Mouse (Mus musculus) midbrain, embryonic 12.5 days (tissue): Measurements from ENCODE around the gene Casp7. TPM values are rescaled to one million over a fixed set of nuclear protein-coding genes. Genes with fewer than 3 reads are reported as not detected.
"Not testable (repeated sequence)": the region's sequence is repeated elsewhere in the genome, so short reads cannot be mapped to it uniquely, and the experiment has no call there.

Experiments
- ATAC-seq: fragments of 200-750 bp; cut with Nextera tagmentation; 2 replicates; pipeline ENCODE4 v1.8.0; 2017; ENCODE audit warnings: low read depth, moderate TSS enrichment, moderate library complexity; ENCODE audit not compliant: low FRiP score
- H3K27ac ChIP-seq: fragments of 300-500 bp; sonication (generic); replicated peaks from 2 replicates; pipeline ENCODE4 v1.5.1; 2016; ENCODE audit warnings: mild to moderate bottlenecking
- H3K27me3 ChIP-seq: fragments of 300-500 bp; sonication (generic); 2 replicates; pipeline ENCODE4 v1.6.1; 2016; ENCODE audit warnings: mild to moderate bottlenecking
- H3K36me3 ChIP-seq: fragments of 300-500 bp; sonication (generic); 2 replicates; pipeline ENCODE4 v1.6.1; 2016
- H3K4me1 ChIP-seq: fragments of 300-500 bp; sonication (generic); 2 replicates; pipeline ENCODE4 v1.6.1; 2016
- H3K4me2 ChIP-seq: fragments of 300-500 bp; sonication (generic); replicated peaks from 2 replicates; pipeline ENCODE4 v1.6.1; 2016; ENCODE audit warnings: mild to moderate bottlenecking, moderate library complexity
- H3K4me3 ChIP-seq: fragments of 300-500 bp; sonication (generic); 2 replicates; pipeline ENCODE4 v1.5.1; 2016; ENCODE audit warnings: mild to moderate bottlenecking
- H3K9ac ChIP-seq: fragments of 300-500 bp; sonication (generic); replicated peaks from 2 replicates; pipeline ENCODE4 v1.6.1; 2016; ENCODE audit warnings: mild to moderate bottlenecking, moderate library complexity
- H3K9me3 ChIP-seq: fragments of 300-500 bp; sonication (generic); 2 replicates; pipeline ENCODE4 v1.6.1; 2016; ENCODE audit warnings: mild to moderate bottlenecking
- WGBS: fragments of 180-500 bp; shearing (Covaris S2); methylation state at CpG from one replicate; pipeline ENCODE4 v1.1.7; 2016; 5-methylcytosine and 5-hydroxymethylcytosine counted together
- polyA plus RNA-seq: library from polyadenylated mRNA; unstranded; fragments of >200 nt; fragmentation: Nextera tagmentation; extraction: Ambion mirVana; gene quantifications from 2 replicates; pipeline ENCODE4 v1.2.1, GENCODE M21; 2016

Gene Casp7
- polyA plus RNA-seq, 1 experiment from 2014 or later: 15.8 TPM

DNA sequence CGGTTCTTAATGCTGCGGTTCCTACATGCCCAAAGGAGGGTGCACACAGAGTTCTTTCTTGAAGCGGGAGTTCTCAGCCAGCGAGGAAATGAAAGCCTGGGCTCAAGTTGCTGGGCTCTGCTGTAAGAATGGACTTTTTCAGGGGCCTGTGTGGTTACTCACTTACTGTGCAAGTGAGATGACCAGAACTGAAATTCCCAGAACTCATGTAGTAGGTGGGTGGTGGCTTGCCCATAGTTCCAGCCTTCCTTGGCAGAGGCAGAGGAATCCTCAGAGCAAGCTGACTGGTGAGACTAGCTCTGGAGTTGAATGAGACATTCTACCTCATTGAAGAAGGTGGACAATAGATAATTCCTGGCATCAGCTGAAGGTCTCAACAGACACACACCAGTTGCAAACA, 8.9 kb downstream of the Casp7 start:
- Histone ChIP-seq H3K27me3 (no peaks in the 10 kb centered on the region; the same call in 1 of the 2 replicates), H3K4me3 (no peak overlapping the region), H3K9me3 (no peaks in the 10 kb centered on the region), H3K4me1 (no peaks in the 10 kb centered on the region), H3K4me2 (no peak overlapping the region), H3K27ac (no peak overlapping the region), H3K36me3 (0 out of 2 replicates have a peak, but pooled peaks cover 2% of the 10 kb centered on the region), H3K9ac (no peak overlapping the region)
- WGBS: 96% methylated on average over 4 of the region's 4 CpGs
- ATAC-seq: no peak

DNA sequence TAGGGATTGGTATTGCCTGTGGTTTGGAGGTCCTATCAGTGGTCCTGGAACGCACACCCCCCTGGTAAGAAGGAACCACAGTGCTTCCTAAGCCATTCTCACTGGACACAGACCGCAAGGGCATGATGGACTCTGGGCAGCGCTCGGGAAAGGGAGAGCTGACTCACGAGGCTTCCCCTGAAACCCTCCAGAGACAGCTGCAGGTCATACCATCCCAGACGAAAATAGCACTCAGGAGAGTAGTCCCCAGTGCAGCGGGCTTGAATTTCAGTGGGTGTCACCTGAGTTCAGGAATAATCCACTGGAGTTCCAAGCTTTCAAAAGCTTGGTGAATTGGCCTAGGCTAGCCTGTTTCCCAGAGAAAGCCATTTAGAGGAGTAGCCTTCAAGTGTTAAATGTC, 9.7 kb downstream of the Casp7 start:
- Histone ChIP-seq H3K27me3 (no peaks in the 10 kb centered on the region; the same call in 1 of the 2 replicates), H3K4me1 (no peaks in the 10 kb centered on the region), H3K27ac (no peak overlapping the region), H3K9ac (no peak overlapping the region), H3K36me3 (0 out of 2 replicates have a peak, but pooled peaks cover 2% of the 10 kb centered on the region), H3K4me2 (no peak overlapping the region), H3K9me3 (no peaks in the 10 kb centered on the region), H3K4me3 (no peak overlapping the region)
- WGBS: 92% methylated on average over 7 of the region's 7 CpGs
- no peak for ATAC-seq

DNA sequence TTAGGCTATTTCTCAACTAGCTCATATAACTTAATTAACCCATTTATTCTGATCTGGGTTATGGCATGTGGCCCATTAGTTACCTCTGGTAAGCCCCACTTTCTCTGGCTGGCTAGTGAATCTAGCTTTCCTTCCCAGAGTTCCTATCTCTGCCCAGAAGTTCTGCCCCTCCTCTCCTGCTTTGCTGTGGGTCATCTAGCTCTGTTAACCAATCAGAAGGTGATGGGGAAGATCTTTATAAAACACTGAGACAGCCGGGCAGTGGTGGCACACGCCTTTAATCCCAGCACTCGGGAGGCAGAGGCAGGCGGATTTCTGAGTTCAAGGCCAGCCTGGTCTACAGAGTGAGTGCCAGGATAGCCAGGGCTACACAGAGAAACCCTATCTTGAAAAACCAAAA, 13.0 kb downstream of the Casp7 start:
- not testable (repeated sequence) for H3K27ac ChIP-seq, H3K4me3 ChIP-seq, ATAC-seq, H3K4me1 ChIP-seq, H3K36me3 ChIP-seq, H3K9me3 ChIP-seq, H3K27me3 ChIP-seq, H3K9ac ChIP-seq, H3K4me2 ChIP-seq
- WGBS: 93% methylated on average over 4 of the region's 4 CpGs

DNA sequence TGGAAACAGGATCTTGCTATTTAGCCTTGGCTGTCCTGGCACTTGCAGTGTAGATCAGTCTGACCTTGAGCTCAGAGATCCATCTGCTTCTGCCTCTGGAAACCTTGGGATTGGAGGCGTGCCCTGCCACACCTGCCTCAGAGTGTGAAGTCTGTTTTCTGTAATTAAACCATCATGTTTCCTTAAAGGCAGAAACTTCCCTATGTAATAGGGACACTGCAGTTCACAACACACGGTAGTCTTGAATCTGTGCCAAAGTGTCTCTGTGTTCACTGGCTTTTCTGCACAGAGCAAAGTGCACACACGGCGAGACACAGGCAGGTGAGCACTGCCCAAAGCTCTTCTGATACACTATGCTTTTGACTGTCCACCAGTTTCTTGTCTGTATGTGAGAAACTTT, 21.5 kb downstream of the Casp7 start:
- WGBS: 94% methylated on average over 4 of the region's 4 CpGs
- ATAC-seq: no peak
- H3K9me3 ChIP-seq: no peaks in the 10 kb centered on the region

DNA sequence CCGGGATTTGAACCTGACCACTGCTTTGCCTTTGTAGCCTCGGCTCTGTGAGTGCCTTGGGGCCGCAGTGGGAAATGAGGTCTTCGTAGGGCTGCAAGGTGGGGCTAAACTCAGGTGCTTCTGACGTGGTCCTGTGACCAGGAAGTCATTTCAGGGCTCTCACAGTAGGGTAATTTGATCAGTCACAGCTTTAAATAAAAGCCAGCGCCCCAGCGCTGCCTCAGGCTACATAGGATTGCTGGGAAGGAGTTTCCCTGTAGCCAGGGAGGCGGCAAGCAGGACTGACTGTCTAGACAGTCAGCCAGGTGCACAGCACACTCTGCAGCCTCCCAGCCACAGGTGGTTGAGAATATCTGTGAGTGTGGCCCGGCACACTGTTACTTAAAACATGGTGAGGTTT, 22.5 kb downstream of the Casp7 start:
- WGBS: 74% methylated on average over 9 of the region's 9 CpGs
- no peak overlapping the region for H3K4me2 ChIP-seq
- no peak overlapping the region for H3K4me3 ChIP-seq
- no peak for ATAC-seq
- H3K36me3 ChIP-seq: no peaks in the 10 kb centered on the region
- no peaks in the 10 kb centered on the region for H3K9me3 ChIP-seq
- H3K27ac ChIP-seq: no peak overlapping the region
- no peaks in the 10 kb centered on the region for H3K27me3 ChIP-seq
- H3K4me1 ChIP-seq: peaks cover 5% of the 10 kb centered on the region; the same call in 1 of the 2 replicates
- H3K9ac ChIP-seq: no peak overlapping the region

More for the DNA sequence above, 21.5 kb downstream of the Casp7 start:
- Histone ChIP-seq H3K27me3 (no peaks in the 10 kb centered on the region), H3K4me3 (no peak overlapping the region), H3K4me1 (peaks cover 5% of the 10 kb centered on the region; the same call in 1 of the 2 replicates), H3K36me3 (no peaks in the 10 kb centered on the region), H3K9ac (no peak overlapping the region), H3K27ac (no peak overlapping the region), H3K4me2 (no peak overlapping the region)

DNA sequence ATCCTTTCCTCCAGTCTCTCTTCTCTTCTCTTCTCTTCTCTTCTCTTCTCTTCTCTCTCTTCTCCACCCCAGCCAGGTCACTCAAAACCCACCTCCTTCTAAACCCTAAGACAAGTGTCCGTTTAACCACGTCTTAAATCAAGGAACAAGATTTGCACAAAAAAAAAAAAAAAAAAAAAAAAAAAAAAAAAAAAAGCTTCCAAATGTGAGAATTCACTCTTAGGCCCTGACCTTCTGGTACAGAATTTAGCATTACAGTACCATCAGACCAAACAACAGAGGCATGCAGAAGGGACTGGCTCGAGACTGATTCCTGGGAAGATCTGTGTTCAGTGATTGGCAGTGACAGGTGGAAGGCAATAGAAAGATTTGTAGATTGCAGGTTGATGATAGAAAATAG, 23.4 kb downstream of the Casp7 start:
- 84% methylated on average over 3 of the region's 3 CpGs for WGBS
- Histone ChIP-seq H3K4me2 (no peak overlapping the region), H3K4me3 (no peak overlapping the region), H3K36me3 (no peaks in the 10 kb centered on the region), H3K4me1 (peaks cover 6% of the 10 kb centered on the region; the same call in 1 of the 2 replicates), H3K27ac (no peak overlapping the region), H3K27me3 (no peaks in the 10 kb centered on the region), H3K9me3 (no peaks in the 10 kb centered on the region), H3K9ac (no peak overlapping the region)
- no peak for ATAC-seq

DNA sequence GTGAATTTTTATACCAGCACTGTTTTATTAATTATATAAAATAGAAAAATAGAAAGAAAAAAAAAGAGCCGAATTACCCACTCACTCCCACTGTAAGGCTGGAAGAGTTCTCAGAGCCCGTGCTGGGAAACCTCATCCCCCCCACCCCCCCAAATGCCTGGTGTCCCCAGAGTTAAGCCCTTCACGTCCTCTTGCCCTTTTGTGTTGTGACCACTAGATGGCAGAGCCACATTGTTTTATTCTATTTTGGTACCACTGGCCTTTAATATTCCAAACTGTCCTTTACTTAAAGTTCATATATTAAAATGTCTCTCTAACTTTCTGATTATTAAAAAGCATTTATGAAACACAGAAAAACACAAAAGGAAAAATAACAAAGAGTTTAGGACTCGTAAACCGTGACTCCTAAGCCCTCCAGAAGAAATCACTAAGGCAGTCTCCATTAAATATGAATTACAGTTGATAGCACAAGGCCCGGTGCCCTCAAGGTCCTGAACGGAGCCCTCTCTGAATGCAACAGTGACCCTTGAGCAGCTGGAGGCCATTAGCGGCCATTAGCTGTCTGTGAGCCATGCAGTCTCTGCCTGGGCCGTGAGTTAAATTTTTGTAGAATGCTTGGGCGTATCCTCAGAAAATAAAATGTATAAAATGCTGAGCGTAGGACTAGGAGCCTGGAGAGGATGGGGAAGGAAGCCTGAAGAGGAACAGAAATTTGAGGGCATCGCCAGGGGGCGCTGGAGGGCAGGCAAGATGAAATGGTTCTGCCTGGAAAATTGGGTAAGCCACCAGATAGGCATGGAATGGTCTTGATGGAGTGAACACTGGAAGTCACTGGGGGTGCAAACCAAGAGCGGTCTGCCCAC, 25.8 kb downstream of the Casp7 start:
- no peak overlapping the region for H3K27ac ChIP-seq
- H3K4me3 ChIP-seq: no peak overlapping the region
- no peaks in the 10 kb centered on the region for H3K9me3 ChIP-seq
- no peaks in the 10 kb centered on the region for H3K27me3 ChIP-seq
- WGBS: 39% methylated on average over 14 of the region's 14 CpGs
- no peak overlapping the region for H3K4me2 ChIP-seq
- no peak for ATAC-seq
- H3K9ac ChIP-seq: no peak overlapping the region
- peaks cover 9% of the 10 kb centered on the region; the same call in 1 of the 2 replicates for H3K4me1 ChIP-seq
- H3K36me3 ChIP-seq: no peaks in the 10 kb centered on the region

DNA sequence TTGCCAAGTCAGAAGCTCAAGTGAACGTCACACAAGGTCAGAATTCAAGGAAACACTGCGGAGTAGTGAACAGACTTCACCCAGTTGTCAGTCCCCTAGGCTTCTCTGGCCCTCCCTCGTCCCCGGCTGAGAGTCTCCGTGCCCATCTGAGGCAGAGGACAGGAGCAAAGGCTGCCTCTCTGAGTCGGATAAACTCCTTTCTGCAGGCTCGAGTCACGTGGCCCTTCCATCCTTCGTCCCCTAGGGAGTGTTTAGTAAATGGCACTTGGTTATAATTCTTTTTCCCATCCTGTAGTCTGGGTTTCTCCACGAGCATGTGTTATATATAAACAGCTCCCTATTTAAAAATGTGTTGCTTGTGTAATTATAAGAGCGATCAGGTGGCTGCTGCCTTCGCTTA, 26.4 kb downstream of the Casp7 start:
- Histone ChIP-seq H3K27me3 (no peaks in the 10 kb centered on the region), H3K36me3 (no peaks in the 10 kb centered on the region), H3K9me3 (no peaks in the 10 kb centered on the region), H3K4me2 (no peak overlapping the region), H3K4me1 (peaks cover 9% of the 10 kb centered on the region; the same call in 1 of the 2 replicates), H3K9ac (no peak overlapping the region), H3K27ac (no peak overlapping the region), H3K4me3 (no peak overlapping the region)
- ATAC-seq: no peak
- 62% methylated on average over 12 of the region's 12 CpGs for WGBS

DNA sequence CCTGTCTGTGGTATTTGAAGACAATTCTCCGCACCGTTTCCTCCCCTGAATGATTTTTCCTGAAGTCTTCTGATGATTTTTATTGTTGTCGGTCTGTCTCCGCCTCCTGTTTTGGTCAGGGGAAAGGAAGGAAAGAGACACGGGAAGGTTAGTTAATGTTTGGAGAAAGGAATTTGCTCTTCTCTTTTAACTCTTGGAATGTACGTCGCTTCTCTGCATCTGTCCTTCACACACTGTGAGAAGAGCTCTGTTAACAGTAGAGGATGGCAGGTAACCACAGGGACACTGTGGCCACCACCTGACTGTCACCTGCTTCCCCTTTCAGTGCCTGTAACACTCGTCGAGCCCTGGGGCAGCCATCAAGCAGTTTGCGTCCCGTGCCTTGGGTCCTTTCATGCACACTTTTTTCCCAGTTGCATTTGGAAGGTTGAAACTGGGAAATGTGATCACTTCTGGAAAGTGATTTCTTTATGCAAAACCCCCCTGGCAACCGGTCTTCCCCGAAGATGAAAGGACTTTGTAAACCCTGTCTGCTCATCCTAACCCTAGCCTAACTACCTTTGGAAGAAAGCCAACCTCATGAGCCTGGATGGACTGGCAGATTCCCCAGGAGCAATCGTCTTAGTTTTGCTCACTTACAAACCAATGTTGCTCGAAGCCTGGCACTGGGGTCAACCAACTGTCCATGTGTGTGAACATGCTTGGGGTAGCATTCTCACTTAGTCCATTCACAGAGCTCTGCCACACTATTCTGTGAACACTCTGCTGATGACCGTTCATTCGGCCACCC, 27.9 kb downstream of the Casp7 start:
- no peak overlapping the region for H3K9ac ChIP-seq
- no peak for ATAC-seq
- H3K4me2 ChIP-seq: no peak overlapping the region

DNA sequence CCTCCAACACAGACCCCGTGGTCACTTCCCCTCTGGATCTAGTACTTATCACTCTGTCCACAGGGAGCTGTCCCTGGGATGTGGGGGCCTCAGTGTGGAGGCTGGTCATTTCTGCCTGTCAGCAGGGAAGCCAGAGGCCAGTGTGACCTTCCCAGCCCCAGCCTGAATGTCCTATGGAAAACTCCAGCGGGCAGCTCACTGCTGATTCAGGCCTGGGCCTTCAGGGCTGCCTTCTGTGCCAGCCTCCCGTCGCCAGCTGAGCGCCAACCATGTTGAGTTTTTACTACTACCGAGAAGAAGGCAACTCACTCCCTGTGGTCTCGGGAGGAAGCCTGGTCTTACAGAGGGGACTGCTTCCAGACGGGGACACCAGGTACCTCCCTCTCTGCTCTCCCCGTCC, 28.6 kb downstream of the Casp7 start:
- Histone ChIP-seq H3K36me3 (no peaks in the 10 kb centered on the region), H3K27me3 (0 out of 2 replicates have a peak, but pooled peaks cover 3% of the 10 kb centered on the region), H3K4me1 (peaks cover 9% of the 10 kb centered on the region; the same call in 1 of the 2 replicates), H3K4me3 (no peak overlapping the region), H3K27ac (no peak overlapping the region), H3K4me2 (no peak overlapping the region), H3K9me3 (no peaks in the 10 kb centered on the region), H3K9ac (no peak overlapping the region)
- 73% methylated on average over 9 of the region's 9 CpGs for WGBS
- ATAC-seq: no peak

More for the DNA sequence above, 27.9 kb downstream of the Casp7 start:
- Histone ChIP-seq H3K27me3 (0 out of 2 replicates have a peak, but pooled peaks cover 3% of the 10 kb centered on the region), H3K4me1 (peaks cover 9% of the 10 kb centered on the region; the same call in 1 of the 2 replicates), H3K27ac (no peak overlapping the region), H3K9me3 (no peaks in the 10 kb centered on the region), H3K4me3 (no peak overlapping the region), H3K36me3 (no peaks in the 10 kb centered on the region)
- 86% methylated on average over 17 of the region's 17 CpGs for WGBS

DNA sequence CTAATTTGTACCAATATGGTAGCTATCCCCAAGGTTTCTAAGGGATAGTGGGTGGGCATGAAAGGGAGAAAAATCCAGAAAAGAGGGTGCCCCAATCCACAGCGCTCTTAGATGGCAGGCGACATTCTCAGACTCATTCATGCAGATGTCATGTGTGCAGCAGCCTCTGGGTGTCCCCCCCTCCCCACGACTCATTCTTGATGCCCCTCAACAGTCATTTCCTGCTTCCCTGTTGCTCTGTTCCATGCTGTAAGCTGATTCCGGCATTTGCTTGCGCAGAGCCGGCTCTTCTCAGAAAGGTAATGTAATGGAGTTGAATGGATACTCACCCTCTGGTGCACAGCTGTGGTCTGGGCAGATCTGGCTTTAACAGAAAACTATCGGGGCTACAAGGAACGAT, 33.4 kb downstream of the Casp7 start:
- H3K27ac ChIP-seq: no peak overlapping the region
- no peaks in the 10 kb centered on the region for H3K36me3 ChIP-seq
- 76% methylated on average over 8 of the region's 8 CpGs for whole genome bisulfite sequencing
- H3K4me3 ChIP-seq: no peak overlapping the region
- 0 out of 2 replicates have a peak, but pooled peaks cover 3% of the 10 kb centered on the region for H3K27me3 ChIP-seq
- H3K9ac ChIP-seq: no peak overlapping the region
- ATAC-seq: no peak
- H3K4me2 ChIP-seq: no peak overlapping the region
- no peaks in the 10 kb centered on the region for H3K9me3 ChIP-seq
- H3K4me1 ChIP-seq: 0 out of 2 replicates have a peak, but pooled peaks cover 5% of the 10 kb centered on the region

DNA sequence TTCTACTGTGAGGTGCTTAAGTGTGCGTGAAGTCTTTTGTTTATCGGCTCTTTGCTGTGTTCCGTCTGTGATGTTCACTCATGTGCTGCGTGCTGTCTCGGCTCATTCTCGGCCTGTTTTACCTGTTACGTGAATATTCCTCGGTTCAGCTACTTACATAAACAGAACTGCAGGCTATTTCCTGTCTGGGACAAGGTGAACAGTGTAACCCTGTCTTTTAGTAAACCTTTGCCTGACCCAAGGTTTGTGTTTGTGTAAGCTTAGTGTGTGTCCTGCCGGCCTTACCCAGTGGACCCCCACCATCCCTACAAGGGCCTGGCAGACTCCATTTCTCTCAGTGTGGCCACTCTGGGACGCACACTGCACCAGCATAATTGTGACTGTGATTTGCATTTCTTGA, 35.8 kb downstream of the Casp7 start:
- Histone ChIP-seq H3K9ac (no peak overlapping the region), H3K36me3 (no peaks in the 10 kb centered on the region), H3K9me3 (no peaks in the 10 kb centered on the region), H3K4me2 (no peak overlapping the region), H3K27me3 (0 out of 2 replicates have a peak, but pooled peaks cover 3% of the 10 kb centered on the region), H3K27ac (no peak overlapping the region), H3K4me3 (no peak overlapping the region), H3K4me1 (0 out of 2 replicates have a peak, but pooled peaks cover 2% of the 10 kb centered on the region)
- no peak for ATAC-seq
- 82% methylated on average over 10 of the region's 10 CpGs for WGBS
